Comparison of ENCODE assay signal across 14 mouse cellular contexts in genomic region chr6:143081479-143082106, GRCm38 (mm10).
"Had no signal": no experiment of that assay in that cellular context is flagged by ENCODE, and none has a peak within 500 bp of the region (broad histone marks: within the 10 kb centered on the region; RNA-seq: fewer than 3 reads in every experiment).

No protein-coding gene starts in this region.

- H3K9me3 ChIP-seq: midbrain, embryonic 10.5 days; midbrain, embryonic 12.5 days; neural tube, embryonic 12.5 days had no signal

- ATAC-seq: midbrain, embryonic 16.5 days had no signal

- H3K4me2 ChIP-seq: lung, embryonic 14.5 days; midbrain, embryonic 12.5 days; neural tube, embryonic 12.5 days had no signal

- H3K27me3 ChIP-seq: midbrain, embryonic 12.5 days; neural tube, embryonic 12.5 days had no signal

- H3K4me3 ChIP-seq: midbrain, embryonic 10.5 days; midbrain, embryonic 12.5 days; neural tube, embryonic 12.5 days had no signal

- H3K27ac ChIP-seq: liver, embryonic 14.5 days; midbrain, embryonic 10.5 days; midbrain, embryonic 12.5 days; neural tube, embryonic 12.5 days had no signal

- H3K4me1 ChIP-seq: midbrain, embryonic 10.5 days; midbrain, embryonic 12.5 days; neural tube, embryonic 12.5 days had no signal

- DNase-seq: lung, adult 18-20 months; lung, embryonic 14.5 days; lung, postnatal 10 days; lung, postnatal 4 days; midbrain, embryonic 14.5 days; right cerebral cortex, postnatal 14 days; thymus, adult 2 months; thymus, postnatal 25 days; thymus, postnatal 4 days had no signal

- H3K9ac ChIP-seq: liver, embryonic 14.5 days; lung, embryonic 14.5 days; midbrain, embryonic 12.5 days; neural tube, embryonic 12.5 days had no signal
